Mouse (Mus musculus): ENCODE results near the gene Tnfrsf21.

GRCm38 (mm10) chr17:43128908-43129533, 112.7 kb downstream of the Tnfrsf21 start:
- TF ChIP-seq CTCF (IDR thresholded peaks at IDR 0.05; ENCODE audit: low read depth, low read length) = no peak
- no peak for TF ChIP-seq POLR2A (IDR thresholded peaks at IDR 0.05; ENCODE audit: borderline replicate concordance, low read depth, low read length)

Measured in bone marrow macrophage, adult 2 months (primary cell).